Mouse (Mus musculus) right cerebral cortex, adult 2 months (tissue): ENCODE results near the gene Uvrag.

Experiments used
- DNase-seq, 2 experiments: peaks; one replicate each; pipeline ENCODE4 v3.0.0; 2021 to 2022; ENCODE audit warnings: low spot score in 2 of 2

Uvrag gene

DNA sequence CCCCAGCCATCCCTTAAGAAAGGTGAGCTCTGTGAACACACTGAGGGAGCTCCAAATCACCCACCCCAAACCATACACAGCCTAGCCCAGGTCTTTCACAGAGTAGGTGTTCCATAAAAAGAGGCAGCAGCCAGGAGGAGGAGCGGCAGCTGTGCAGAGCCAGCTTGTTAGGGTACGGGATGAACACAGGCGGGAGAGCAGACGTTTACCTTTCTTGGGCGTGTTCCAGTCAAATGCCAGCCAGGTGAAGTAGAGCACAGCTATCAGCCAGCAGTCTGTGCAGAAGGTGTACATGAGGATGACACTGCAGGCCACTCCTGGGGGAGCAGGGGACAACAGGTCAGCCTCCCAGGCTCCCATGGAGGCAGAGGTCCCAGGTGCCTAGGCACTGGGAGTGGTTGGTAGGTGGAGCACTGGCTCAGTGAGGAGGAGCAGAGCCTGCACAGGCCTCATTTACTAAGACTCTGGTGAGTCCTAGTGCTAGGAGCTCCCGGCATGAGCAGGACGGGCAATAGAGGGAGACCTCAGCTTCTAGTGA lies 24.0 kb upstream of the Uvrag start:
- DNase-seq, result peak in 1 of 2 experiments; percentile 25

DNA sequence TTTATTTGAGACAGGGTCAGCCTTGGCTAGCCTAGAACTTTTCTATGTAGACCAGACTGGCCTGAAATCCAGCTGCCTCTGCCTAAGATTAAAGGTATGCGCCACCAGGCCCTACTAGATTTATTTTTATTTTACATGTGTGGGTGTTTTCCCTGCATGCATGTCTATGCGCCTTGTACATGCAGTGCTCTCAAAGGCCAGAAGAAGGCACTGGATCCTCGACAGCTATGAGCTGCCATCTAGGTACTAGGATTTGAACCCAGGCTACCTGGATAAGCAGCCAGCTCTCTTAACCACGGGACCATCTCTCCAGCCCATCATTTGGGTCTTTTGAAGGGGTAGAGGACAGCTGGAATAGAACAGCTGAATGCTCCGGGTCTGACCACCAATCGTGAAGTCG lies 21.5 kb upstream of the Uvrag start:
- no peak for DNase-seq

DNA sequence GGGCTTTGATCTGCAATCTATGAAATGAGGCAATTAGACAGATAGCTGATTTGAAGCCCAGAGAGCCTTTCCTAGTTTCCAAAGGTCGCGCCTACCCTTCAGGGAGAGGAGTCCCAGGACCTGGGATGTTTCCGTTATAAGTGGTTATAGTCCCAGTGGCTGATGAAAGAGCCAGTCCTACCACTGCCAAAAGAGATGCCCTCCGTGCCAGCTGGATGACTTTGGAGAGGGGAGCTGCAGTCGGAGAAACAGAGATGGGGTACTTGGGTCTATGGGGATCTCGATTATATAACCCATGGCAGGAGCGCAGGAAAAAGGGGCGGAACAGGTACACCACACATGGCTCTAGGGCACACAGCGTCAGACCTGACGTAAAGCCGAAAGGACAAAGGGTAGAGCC lies 21.0 kb upstream of the Uvrag start:
- DNase-seq, result no peak

DNA sequence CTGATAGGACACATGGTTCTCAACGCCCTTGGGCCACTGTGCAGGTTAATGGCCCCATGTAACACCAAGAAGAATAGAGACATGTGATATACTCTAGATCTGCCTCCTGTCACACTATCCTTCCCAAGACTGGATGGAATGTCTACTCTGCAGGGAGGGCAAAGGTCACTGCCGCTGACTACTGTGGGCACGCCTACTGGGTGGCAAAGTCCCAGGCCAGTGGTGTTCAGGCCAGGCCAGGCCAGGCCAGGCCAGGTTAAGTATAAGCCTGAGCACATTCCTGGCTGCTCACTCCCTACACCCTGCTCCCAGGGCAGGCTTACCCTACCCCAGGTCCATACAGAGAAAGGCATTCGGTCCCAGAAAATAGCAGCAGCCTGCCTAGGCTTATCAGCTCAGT lies 20.6 kb upstream of the Uvrag start:
- no peak for DNase-seq

DNA sequence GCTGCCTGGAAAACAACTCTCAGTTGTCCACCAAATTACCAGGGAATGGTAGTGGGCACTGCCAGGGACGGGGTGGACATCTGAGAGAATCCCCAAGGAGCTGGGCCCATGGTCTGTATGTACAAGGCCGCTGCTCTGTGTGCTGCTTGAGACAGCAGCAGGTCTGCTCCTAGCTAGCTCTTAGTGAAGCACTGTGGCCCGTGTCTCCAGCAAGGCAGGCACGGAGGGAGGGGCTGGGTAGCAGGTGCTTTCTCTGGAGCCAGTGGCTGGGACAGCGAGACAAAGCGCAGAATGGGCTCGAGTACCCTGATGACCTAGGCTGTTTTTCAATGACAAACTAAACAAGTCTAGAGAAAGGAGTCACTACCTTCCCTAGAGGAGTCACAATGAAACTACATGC lies 20.1 kb upstream of the Uvrag start:
- DNase-seq, result no peak

DNA sequence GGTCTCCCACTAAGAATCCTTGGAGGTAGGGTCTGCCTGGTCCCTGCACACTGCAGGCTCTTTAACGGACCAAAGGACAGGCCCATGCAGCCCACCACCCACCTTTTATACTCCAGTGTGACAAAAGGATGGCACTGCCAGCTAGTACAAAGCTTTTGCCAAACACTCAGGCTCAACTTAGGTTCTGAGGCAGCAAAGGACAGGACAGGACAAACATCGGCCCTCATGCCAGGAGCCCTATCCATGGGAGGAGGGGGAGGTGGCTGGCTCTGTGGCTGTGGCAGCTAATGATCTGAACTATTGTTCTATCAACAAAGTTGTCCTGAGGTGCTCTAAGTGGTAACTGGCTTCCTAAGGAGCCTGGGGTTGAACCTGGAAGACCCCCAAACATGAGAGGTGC lies 18.5 kb upstream of the Uvrag start:
- no peak for DNase-seq

DNA sequence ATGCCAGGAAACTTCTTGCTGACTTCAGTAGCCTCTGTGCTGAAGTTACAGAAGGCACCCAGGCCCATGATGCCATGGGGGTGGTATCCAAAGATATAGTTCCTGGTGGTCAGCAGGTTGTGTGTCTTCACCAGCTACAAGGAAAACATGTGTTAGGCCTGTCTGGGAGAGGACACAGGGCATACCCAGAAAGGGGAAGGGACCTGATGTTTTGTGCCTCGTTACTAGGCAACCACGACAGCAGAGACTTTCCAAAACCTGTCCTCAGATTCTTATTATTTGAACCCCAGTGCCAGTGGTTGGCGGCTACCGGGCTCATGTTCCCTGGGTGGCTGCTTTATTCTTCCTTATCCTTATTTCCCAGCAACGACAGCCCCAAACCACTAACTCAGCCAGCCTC lies 18.0 kb upstream of the Uvrag start:
- no peak for DNase-seq

DNA sequence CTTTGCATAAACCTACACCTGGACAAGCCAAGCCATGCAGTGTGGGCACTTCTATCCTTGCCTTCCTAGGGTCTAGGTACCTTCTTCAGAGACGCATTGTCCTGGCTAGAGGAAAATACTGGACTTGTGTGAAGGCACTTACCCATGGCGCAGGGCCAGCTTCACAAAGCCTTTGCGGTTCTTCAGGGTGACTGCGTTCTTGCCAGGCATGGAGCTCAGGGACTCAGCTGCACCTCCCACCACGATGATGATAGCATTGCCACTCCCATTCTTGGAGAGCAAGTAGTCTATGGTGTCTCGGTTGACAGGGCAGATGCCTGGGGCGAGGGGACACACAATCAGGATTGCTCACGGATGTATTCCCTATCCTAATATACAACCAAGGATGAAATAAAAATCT lies 17.1 kb upstream of the Uvrag start:
- no peak for DNase-seq

DNA sequence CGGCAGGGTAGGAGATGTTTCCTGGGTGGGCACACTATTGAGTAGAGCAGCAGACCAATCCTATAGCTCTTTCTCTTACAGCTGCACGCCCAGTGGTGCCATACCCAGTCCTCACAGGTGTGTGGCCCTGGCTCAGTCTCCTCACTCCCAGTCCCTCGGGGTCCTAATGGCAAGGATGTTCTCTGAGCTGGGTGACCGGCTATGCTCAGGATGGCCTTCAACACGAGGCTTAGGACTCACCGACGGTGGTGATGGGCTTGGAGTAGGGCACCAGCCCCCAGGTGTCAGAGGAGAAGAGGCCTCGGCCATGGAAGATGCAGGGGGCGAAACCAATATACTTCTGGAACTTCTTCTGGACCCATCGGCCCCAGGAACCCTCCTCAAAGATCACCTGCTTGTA lies 15.8 kb upstream of the Uvrag start:
- no peak for DNase-seq

DNA sequence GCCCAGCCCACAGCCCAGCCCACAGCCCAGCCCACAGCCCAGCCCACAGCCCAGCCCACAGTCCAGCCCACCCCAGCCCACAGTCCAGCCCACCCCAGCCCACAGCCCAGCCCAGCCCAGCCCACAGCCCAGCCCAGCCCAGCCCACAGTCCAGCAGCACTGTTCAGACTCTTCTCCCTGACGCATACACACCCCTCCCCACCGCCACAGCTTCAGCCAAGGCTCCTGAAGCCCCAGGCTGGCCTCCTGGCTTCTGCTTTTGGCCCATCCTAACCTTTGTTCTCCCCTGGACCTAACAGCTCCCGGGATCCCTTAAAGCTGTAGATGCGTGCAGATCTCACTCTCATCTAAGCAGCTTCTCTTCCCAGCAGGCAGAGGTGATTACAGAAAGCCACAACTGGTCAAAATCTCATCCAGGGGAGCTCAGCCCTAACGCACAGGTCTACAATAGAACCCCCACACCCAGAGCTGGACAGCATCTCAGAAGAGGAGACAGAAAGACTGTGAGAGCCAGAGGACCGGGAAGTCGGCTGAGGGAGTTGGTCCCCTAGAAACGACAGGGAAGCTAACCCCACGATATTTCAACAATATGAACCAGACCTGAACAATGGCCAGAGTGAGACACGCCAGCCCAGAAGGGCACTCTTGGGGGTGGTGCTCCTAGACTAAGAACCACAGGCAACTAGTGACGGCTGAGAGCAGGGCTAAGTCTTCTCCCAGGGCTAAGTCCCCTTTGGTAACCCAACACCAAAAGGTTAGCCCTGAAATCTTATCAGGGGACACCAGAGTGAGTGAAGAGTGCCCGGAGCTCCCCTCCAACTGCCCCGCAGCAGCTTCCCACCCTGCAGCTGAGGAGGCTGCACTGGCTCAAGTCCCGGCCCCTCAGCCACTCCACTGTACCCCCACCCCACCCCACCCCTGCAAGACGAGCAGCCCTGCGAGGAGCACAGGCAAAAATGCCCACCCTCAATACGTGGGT lies 14.7 kb upstream of the Uvrag start:
- no peak for DNase-seq

DNA sequence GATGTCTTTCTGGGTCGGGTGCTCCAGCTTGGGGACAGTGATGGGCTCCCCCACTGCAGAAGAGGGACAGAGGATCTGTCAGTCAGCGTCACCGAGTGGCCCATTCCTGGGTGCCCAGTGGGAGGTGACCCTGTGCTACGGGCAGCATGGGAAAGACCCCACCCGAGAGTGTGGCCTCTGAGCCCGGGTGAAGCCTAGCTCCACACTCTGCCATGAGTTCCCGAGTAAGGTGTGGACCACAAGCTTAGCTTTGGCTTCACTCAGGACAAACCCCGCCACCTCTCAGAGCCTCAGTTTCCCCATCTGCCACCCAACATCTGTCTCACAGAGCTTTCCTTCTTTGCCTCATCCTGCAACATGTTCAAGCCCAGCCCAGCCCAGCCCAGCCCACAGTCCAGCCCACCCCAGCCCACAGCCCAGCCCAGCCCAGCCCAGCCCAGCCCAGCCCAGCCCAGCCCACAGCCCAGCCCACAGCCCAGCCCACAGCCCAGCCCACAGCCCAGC lies 13.8 kb upstream of the Uvrag start:
- no peak for DNase-seq

DNA sequence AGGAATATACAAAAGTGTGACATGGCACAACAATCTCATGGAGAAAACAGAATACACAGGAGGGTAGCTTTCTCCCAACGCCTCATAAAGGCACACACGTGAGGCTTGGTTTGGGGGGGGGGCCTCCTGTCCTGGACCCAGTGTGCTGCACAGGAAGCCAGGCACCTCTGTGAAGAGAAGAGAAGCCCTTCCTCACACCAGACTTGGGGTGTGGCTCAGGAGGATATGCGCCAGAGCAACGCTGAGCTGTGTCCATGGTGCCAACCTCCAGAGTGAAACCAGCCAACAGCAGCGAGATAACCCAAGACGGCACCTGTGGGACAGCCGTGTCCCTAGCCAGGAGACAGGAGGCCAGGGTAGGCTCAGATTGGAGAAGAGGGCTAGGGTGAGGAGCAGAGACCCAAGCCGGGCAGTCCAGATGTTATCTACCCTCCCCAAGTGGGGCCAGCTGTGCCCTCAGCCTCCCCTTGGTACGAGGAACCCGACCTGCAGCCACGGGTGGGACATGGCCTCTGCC lies 12.8 kb upstream of the Uvrag start:
- no peak for DNase-seq

DNA sequence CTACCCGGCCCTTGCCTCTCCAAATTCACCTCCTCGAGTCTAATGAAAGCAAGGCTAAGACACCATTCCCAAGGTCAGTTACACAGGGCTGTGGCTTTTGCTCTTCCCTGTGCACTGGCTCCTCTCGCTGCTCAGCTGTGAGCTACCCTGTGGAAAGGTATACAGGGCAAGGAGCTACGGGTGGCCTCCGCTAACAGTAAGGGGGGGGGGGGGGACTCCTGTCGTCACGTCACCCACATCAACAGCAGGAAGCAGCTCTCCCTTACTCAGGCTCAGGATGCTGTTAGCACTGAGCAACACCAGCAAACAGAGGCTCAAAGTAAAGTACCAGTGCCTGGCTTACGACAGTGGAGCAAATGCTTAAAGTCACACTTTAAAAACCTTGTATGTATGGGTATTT lies 11.8 kb upstream of the Uvrag start:
- no peak for DNase-seq

DNA sequence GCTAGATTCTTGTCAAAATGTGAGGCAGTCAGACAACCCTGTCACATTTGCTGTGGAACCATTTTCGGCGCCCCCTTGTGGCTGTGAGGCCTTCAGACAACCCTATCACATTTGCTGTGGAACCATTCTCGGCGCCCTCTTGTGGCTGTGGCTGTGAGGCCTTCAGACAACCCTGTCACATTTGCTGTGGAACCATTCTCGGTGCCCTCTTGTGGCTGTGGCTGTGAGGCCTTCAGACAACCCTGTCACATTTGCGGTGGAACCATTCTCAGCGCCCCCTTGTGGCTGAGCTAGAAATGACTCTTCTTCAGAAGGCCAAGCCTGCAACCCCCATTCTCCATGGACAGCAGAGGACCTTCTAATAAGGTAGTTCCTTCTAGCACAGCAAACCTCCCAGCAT lies 10.4 kb upstream of the Uvrag start:
- peak; percentile 98 for DNase-seq

DNA sequence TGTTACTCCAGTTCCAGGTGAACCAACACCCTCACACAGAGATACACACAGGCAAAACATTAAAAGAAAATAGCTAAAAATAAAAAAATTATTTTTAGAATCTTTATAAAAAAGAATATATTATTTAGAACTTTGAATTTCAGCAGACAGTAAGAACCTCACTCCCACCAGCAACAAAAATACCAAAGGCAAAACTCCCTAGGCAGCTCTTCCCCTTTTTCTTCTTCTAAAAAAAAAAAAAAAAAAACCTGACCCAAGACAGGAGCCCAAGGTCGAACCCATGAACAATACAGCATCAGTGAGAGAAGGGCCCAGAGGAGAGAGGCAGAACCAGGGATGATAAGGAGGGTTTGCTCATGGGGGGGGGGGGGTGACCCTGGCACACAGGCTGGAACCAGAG lies 8.1 kb upstream of the Uvrag start:
- DNase-seq, result no peak

DNA sequence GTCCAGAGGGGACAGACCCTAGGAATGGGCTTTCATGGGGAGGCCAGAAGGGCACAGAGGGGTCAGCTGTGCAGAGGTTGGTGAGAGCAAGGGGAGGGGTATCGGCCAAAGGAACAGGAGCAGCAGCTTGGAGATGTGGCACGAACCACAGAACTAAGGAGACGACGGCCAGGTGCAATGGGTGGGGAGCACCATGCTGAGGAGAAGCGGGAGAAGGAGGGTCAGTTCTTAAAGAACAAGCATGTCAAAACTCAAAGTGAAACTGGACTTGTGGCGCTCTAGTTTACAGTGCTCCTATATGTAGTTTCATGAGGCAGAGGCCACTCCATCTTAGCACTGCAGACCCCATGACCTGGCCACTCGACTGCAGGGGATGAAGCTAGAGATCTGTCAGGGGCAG lies 6.6 kb upstream of the Uvrag start:
- no peak for DNase-seq

DNA sequence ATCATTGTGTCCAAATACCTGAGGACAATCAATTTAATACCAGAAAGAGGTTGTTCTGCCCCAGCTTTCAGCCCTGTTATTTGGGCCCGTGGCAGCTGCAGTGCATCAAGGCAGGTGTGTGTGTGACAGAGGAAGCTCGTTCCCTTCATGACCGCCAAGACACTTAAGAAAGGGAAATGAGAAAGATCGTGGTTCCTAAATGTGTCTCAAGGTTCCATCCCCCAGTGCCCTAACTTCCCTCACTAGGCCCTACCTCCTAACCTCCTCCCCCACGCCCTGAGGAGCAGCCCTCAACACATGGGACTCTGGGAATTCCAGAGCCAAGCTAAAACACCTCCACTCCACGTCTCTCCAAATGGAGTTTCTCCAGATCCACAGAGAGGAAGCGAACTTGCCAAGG lies 6.0 kb upstream of the Uvrag start:
- DNase-seq, result no peak

DNA sequence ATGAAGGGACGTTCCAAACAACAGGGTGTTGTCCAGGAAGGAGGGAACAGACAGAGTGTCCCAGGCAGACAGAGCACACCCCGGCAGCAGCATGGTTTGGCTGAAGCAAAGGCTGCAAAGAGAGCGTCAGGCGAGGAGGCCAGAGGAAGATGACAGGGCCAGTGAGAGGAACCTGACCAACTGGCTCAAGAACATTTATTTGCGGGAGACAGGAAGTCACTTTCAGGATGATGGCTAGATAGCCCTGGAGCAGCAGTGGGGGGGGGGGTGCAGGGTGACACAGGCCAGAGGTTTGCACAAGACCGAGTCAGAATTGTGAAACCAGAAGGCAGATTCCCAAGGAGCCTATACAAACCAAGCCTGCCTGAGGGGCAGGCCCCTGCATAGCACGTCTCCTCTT lies 5.1 kb upstream of the Uvrag start:
- no peak for DNase-seq

DNA sequence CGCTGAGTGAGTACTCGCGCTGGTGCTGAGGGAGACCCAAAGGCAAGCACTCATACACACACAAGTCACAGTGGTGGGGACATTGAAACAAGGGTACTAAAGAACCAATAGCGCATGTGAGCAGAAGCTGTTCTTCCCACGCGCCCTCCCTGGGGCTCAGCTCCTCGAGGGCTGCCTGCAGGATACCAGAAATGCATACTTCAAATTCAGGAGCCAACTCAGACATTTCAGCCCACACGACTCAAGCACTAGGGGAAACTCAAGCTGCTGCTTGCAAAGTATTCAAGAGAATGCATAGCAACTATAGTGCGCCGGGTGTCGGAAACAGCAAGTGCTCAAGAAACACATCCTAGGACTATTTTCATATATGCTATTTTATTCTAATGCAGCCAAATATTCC lies 3.7 kb upstream of the Uvrag start:
- peak; percentile 76 to 77 for DNase-seq

DNA sequence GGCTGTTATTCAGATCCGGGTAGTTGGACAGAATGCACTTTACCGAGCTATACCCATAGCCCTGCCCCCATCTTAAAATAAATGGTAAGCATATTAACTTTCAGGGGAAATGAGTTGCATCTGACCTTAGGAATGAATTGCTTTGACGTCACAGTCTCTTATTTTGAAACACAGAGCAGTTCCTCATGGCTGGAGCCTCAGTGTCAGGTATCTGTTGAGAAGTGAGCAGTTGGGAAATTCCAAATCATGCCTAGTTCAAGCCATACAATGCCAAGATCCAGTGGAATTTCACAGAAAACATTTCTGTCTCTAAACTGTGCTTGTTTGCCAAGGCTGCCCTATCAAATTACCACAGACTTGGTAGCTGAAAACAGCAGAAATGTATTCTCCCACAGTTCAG lies 2.3 kb upstream of the Uvrag start:
- DNase-seq, result no peak

DNA sequence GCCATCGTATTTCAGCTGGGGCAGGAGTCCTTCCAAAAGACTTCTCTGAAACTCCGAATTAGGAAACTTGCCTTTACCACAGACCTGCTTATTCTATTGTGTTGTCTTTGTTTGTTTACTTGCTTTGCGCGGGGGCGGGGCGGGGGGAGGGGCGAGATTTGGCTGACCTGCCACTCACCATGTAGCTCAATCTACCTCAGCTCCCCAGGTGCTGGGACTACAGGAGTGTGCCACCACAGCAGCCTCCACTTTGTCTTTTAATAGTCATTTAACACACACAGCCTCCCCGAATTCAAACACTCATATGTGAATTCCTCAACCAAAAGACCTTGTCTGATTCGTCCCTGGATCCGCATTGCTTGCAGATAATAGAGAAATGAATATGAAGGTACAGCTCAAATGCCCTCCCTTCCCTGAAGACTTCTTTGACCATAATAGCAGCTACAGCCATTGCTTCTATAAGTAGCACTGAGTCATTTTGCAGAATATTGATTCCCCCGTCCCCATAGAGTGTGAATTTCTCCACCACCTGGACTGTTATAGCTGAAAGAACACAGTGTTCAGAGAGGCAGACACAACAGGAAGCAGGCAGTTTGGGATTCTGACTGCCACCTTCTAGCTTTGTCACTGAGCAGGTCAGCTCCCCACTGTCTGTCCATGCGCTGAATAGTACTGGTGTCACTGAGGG lies 1.1 kb upstream of the Uvrag start:
- DNase-seq, result peak; percentile 40 to 41

DNA sequence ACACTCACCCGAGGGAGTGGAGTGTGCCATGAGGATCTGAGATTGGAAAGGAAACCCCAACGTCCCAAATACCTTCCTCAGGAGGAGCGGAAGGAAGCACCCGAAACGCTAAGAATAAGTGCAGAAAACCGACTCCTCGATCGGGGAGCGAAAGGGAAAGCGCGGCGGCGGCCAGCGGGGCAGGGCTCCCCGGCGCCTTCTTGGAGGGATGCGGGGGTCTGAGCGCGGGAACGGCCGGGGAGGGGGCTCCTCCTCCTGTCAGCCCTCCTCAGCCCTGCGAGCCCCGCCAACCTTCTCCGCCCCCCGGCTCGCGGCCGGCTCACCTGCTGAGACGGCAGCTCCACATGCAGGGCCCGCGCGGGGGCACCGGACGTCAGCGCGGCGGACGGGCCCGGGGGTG lies 430 bp downstream of the Uvrag start:
- DNase-seq, result no peak
